Comparison of ENCODE assay signal across 20 mouse cellular contexts in the genomic region with DNA sequence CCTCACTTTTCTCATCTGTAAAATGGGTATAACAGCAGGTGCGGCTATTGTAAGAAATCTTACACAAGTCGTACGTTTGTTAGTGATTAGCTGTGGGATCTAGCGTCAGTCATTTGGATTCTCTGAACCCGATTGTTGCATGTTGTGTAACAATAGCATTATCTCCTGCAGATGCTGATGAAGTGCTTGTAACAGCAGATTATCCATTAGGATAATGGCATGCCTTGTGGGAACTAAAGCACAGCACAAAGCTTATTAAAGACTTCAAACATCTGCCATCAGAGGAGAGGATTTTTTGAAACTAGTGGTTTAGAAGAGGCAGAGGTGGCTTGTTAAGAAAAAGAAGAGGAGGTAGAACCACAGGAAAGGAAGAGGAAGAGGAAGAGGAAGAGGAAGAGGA.
"Had no signal": no experiment of that assay in that cellular context is flagged by ENCODE, and none has a peak within 500 bp of the region (broad histone marks: within the 10 kb centered on the region; RNA-seq: fewer than 3 reads in every experiment).

No protein-coding gene starts in this region.

- H3K9ac ChIP-seq: liver, embryonic 15.5 days; liver, postnatal 0 days; lung, embryonic 15.5 days; midbrain, embryonic 12.5 days; neural tube, embryonic 13.5 days; neural tube, embryonic 15.5 days had no signal

- H3K27ac ChIP-seq: lung, embryonic 15.5 days; midbrain, embryonic 12.5 days; neural tube, embryonic 13.5 days; neural tube, embryonic 15.5 days had no signal

- H3K4me3 ChIP-seq: liver, embryonic 13.5 days; liver, embryonic 15.5 days; lung, embryonic 15.5 days; midbrain, embryonic 12.5 days; myocyte; neural tube, embryonic 13.5 days; neural tube, embryonic 15.5 days had no signal

- H3K36me3 ChIP-seq: liver, embryonic 13.5 days; liver, embryonic 15.5 days; lung, embryonic 15.5 days; midbrain, embryonic 12.5 days; neural tube, embryonic 13.5 days; neural tube, embryonic 15.5 days had no signal

- H3K9me3 ChIP-seq: liver, embryonic 13.5 days; liver, embryonic 15.5 days; lung, embryonic 15.5 days; midbrain, embryonic 12.5 days; neural tube, embryonic 13.5 days; neural tube, embryonic 15.5 days had no signal

- H3K4me2 ChIP-seq: liver, embryonic 15.5 days; lung, embryonic 15.5 days; midbrain, embryonic 12.5 days; neural tube, embryonic 13.5 days; neural tube, embryonic 15.5 days had no signal

- ATAC-seq: liver, postnatal 0 days; lung, postnatal 0 days had no signal

- H3K4me1 ChIP-seq: neural tube, embryonic 13.5 days; neural tube, embryonic 15.5 days had no signal

- DNase-seq: liver, embryonic 13.5 days; liver, postnatal 0 days; lung, adult 2 months; lung, postnatal 14 days; lung, postnatal 4 days; midbrain, embryonic 14.5 days; right cerebral cortex, adult 18-20 months; right cerebral cortex, postnatal 25 days; right cerebral cortex, postnatal 4 days; spleen, adult 18-20 months; thymus, adult 18-20 months; thymus, postnatal 14 days; thymus, postnatal 36 days had no signal

- H3K27me3 ChIP-seq: liver, embryonic 13.5 days; liver, embryonic 15.5 days; lung, embryonic 15.5 days; midbrain, embryonic 12.5 days; neural tube, embryonic 13.5 days; neural tube, embryonic 15.5 days had no signal
